Mouse (Mus musculus) forebrain, embryonic 12.5 days (tissue): ENCODE data around the gene Rbm20. TPM values are rescaled to one million over a fixed set of nuclear protein-coding genes. Genes with fewer than 3 reads are reported as not detected.

ENCODE experiments used
- ATAC-seq: fragments of 200-750 bp; cut with Nextera tagmentation; 2 replicates; pipeline ENCODE4 v1.8.0; 2017; ENCODE audit warnings: moderate TSS enrichment; ENCODE audit not compliant: low FRiP score
- H3K27ac ChIP-seq: fragments of 300-500 bp; sonication (generic); 2 replicates; pipeline ENCODE4 v1.5.1; 2016; ENCODE audit warnings: mild to moderate bottlenecking
- H3K27me3 ChIP-seq: fragments of 300-500 bp; sonication (generic); 2 replicates; pipeline ENCODE4 v1.6.1; 2016; ENCODE audit warnings: mild to moderate bottlenecking
- H3K36me3 ChIP-seq: fragments of 300-500 bp; sonication (generic); replicated peaks from 2 replicates; pipeline ENCODE4 v1.6.1; 2016; ENCODE audit warnings: mild to moderate bottlenecking
- H3K4me1 ChIP-seq: fragments of 300-500 bp; sonication (generic); 2 replicates; pipeline ENCODE4 v1.6.1; 2016
- H3K4me2 ChIP-seq: fragments of 300-500 bp; sonication (generic); 2 replicates; pipeline ENCODE4 v1.6.1; 2016; ENCODE audit warnings: mild to moderate bottlenecking, moderate library complexity
- H3K4me3 ChIP-seq: fragments of 300-500 bp; sonication (generic); replicated peaks from 2 replicates; pipeline ENCODE4 v1.5.1; 2016; ENCODE audit warnings: mild to moderate bottlenecking
- H3K9ac ChIP-seq: fragments of 300-500 bp; sonication (generic); 2 replicates; pipeline ENCODE4 v1.6.1; 2016; ENCODE audit warnings: mild to moderate bottlenecking
- H3K9me3 ChIP-seq: fragments of 300-500 bp; sonication (generic); 2 replicates; pipeline ENCODE4 v1.6.1; 2016
- WGBS: fragments of 180-500 bp; shearing (Covaris S2); methylation state at CpG from one replicate; pipeline ENCODE4 v1.1.7; 2016; 5-methylcytosine and 5-hydroxymethylcytosine counted together
- polyA plus RNA-seq: library from polyadenylated mRNA; unstranded; fragments of >200 nt; fragmentation: Nextera tagmentation; extraction: Ambion mirVana; gene quantifications from 2 replicates; pipeline ENCODE4 v1.2.1, GENCODE M21; 2016

Rbm20 gene
- polyA plus RNA-seq, 1 experiment from 2014 or later, result 7.2 TPM

DNA sequence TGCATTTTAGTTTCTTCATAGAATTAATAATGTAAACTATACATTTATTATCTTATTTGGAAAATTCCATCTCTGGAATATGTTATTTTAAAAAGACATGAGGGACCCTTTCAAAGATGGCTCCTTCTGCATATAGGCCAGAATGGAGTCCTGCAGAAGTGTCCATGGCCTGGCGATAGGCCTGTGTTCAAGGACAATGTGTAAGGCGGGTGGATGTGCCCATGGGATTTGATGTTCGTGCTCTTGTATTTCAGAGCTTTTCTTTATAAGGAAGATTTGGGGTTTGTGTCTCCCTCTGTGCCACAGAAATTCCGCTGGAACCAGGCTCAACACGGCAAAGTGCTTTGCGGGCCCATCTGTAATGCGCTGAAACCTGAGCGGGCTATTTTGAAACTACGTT lies 2.1 kb downstream of the Rbm20 start:
- Histone ChIP-seq H3K4me1 (peaks cover 23% of the 10 kb centered on the region), H3K27ac (no peak overlapping the region), H3K9ac (no peak overlapping the region), H3K36me3 (no peaks in the 10 kb centered on the region), H3K4me2 (no peak overlapping the region), H3K9me3 (no peaks in the 10 kb centered on the region), H3K27me3 (peaks cover 56% of the 10 kb centered on the region), H3K4me3 (no peak overlapping the region)
- 93% methylated on average over 9 of the region's 9 CpGs for WGBS
- ATAC-seq, result no peak

DNA sequence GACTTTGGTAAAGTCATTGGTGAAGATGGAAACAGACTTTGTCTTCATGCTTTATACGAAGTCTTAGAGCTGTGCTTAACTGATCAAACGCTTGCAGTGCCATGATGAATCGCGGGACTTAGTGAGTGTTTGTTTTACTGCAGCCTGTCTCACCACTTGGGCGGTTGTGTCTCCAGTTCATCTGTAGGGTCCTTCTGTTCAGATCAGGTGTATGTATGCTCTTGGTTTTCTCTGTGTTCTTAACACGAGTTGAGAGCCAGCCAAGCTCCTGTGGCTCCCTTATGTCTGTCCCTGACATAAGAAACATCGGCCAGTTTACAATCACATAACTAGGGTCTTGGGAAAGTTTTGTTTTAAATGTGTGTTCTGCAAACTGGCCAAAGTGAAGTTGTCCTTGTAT lies 2.9 kb downstream of the Rbm20 start:
- Histone ChIP-seq H3K27me3 (peaks cover 48% of the 10 kb centered on the region), H3K4me1 (peaks cover 23% of the 10 kb centered on the region), H3K9ac (no peak overlapping the region), H3K36me3 (no peaks in the 10 kb centered on the region), H3K4me2 (no peak overlapping the region), H3K27ac (no peak overlapping the region), H3K4me3 (no peak overlapping the region), H3K9me3 (no peaks in the 10 kb centered on the region)
- WGBS, result 90% methylated on average over 7 of the region's 7 CpGs
- no peak for ATAC-seq

- Histone ChIP-seq H3K27me3 (peaks cover 23% of the 10 kb centered on the region), H3K36me3 (no peaks in the 10 kb centered on the region), H3K27ac (no peak overlapping the region), H3K4me1 (peaks cover 6% of the 10 kb centered on the region), H3K4me2 (no peak overlapping the region), H3K9me3 (no peaks in the 10 kb centered on the region), H3K4me3 (no peak overlapping the region), H3K9ac (no peak overlapping the region)
- ATAC-seq, result no peak
- 40% methylated on average over 8 of the region's 8 CpGs for WGBS
These were observed 5.3 kb downstream of the Rbm20 start for GRCm38 (mm10) chr19:53682427-53682826.

- H3K4me1 ChIP-seq, result peaks cover under 1% of the 10 kb centered on the region; the same call in 1 of the 2 replicates
- H3K4me2 ChIP-seq, result no peak overlapping the region
- no peaks in the 10 kb centered on the region for H3K36me3 ChIP-seq
- no peak for ATAC-seq
- H3K4me3 ChIP-seq, result no peak overlapping the region
- WGBS, result 93% methylated on average over 5 of the region's 5 CpGs
- H3K27me3 ChIP-seq, result peaks cover 8% of the 10 kb centered on the region; the same call in 1 of the 2 replicates
- H3K9ac ChIP-seq, result no peak overlapping the region
- H3K27ac ChIP-seq, result no peak overlapping the region
- H3K9me3 ChIP-seq, result no peaks in the 10 kb centered on the region
These were observed 10.5 kb downstream of the Rbm20 start for GRCm38 (mm10) chr19:53687592-53687991.

GRCm38 (mm10) chr19:53690816-53691215 lies 13.7 kb downstream of the Rbm20 start:
- no peak overlapping the region for H3K9ac ChIP-seq
- no peak overlapping the region for H3K4me2 ChIP-seq
- H3K27ac ChIP-seq, result no peak overlapping the region
- no peaks in the 10 kb centered on the region for H3K36me3 ChIP-seq
- ATAC-seq, result no peak
- H3K4me1 ChIP-seq, result no peaks in the 10 kb centered on the region
- H3K4me3 ChIP-seq, result no peak overlapping the region
- no peaks in the 10 kb centered on the region for H3K27me3 ChIP-seq
- 57% methylated on average over 10 of the region's 10 CpGs for WGBS
- no peaks in the 10 kb centered on the region for H3K9me3 ChIP-seq

GRCm38 (mm10) chr19:53694020-53694419 lies 16.9 kb downstream of the Rbm20 start:
- Histone ChIP-seq H3K9ac (no peak overlapping the region), H3K4me1 (peaks cover 13% of the 10 kb centered on the region), H3K27me3 (0 out of 2 replicates have a peak, but pooled peaks cover 5% of the 10 kb centered on the region), H3K4me2 (no peak overlapping the region), H3K27ac (no peak overlapping the region), H3K9me3 (no peaks in the 10 kb centered on the region), H3K36me3 (no peaks in the 10 kb centered on the region), H3K4me3 (no peak overlapping the region)
- WGBS, result 38% methylated on average over 1 of the region's 1 CpGs
- ATAC-seq, result no peak

DNA sequence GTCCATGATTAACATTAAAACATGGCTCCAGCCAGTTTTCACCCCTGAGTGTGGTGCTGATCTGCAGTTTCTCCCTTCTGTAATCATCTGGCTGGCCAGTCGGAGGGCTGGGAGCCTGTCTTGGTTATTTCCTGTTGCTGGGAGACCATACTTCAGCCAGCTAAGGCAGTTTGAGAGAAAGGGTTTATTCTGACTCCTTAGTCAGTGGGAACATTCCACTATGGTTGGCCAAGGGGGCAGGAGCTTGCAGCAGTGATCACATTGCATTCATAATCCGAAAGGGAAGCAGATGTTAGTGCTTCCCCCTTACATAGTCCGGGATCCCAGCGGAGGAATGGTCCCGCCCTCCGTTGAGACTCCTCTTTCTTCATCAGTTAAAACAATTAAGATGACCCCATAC lies 19.0 kb downstream of the Rbm20 start:
- Histone ChIP-seq H3K9ac (no peak overlapping the region), H3K4me1 (peaks cover 23% of the 10 kb centered on the region), H3K4me2 (no peak overlapping the region), H3K27ac (no peak overlapping the region), H3K36me3 (no peaks in the 10 kb centered on the region), H3K27me3 (0 out of 2 replicates have a peak, but pooled peaks cover 5% of the 10 kb centered on the region), H3K4me3 (no peak overlapping the region), H3K9me3 (no peaks in the 10 kb centered on the region)
- 73% methylated on average over 6 of the region's 6 CpGs for WGBS
- no peak for ATAC-seq

DNA sequence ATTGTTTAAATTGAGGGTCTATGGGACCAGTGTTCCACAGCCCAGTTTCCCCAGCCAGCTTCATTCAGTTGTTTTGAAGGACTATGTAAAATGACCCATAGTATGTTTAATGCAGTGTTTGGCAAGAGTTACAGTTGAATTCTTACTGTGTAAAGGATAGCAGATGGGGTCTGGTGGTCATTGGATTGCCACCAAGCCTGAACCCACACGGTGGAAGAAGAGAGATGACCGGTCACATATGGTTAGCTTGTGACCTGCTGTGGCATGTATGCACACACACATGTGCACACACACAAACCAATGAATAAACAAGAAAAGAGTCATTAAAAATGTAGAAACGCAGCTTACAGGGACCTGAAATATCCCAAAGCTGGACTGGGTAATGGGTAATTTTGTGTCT lies 19.5 kb downstream of the Rbm20 start:
- Histone ChIP-seq H3K9ac (no peak overlapping the region), H3K27ac (no peak overlapping the region), H3K27me3 (0 out of 2 replicates have a peak, but pooled peaks cover 5% of the 10 kb centered on the region), H3K4me3 (no peak overlapping the region), H3K9me3 (no peaks in the 10 kb centered on the region), H3K4me2 (no peak overlapping the region), H3K4me1 (peaks cover 23% of the 10 kb centered on the region), H3K36me3 (no peaks in the 10 kb centered on the region)
- ATAC-seq, result no peak
- 94% methylated on average over 3 of the region's 3 CpGs for whole genome bisulfite sequencing

DNA sequence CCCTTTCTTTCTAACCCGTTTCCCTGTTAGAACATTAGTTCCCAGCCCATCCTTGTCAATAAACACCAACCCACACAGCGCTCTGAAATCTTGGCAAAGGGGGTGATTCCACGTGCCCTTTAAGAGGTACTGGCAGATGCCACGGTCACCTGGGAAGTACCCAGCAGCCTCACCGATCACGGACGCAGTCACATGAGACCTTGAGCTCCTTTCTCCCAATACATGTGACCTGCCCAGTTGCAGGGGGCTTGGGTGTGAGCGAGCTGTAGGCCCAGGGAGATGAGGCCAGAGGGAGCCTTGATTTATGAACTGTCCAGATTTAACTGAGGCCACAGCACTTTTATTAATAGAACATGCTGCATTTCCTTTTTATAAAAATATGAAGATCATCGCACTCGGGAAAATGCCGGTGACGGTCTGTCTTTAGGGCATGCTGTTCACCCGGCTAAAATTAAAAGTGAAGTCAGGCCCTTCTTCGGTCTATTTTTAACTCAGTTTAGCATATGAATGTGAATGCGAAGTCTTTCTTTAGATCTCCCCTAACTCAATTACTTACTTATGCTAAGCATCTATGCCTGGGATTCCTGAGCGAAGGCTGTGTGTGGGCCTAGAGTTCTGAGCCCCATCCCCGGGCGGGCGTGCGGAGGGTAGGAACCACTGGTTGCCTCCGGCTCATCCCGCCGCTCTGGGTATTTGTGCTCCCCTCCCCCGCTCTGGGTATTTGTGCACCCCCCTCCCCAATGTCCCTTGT lies 20.4 kb downstream of the Rbm20 start:
- no peak overlapping the region for H3K4me3 ChIP-seq
- no peaks in the 10 kb centered on the region for H3K9me3 ChIP-seq
- ATAC-seq, result 0 out of 2 replicates have a peak, but pooled peaks have one; percentile 57
- WGBS, result 24% methylated on average over 24 of the region's 24 CpGs
- no peaks in the 10 kb centered on the region for H3K36me3 ChIP-seq
- no peak overlapping the region for H3K9ac ChIP-seq
- H3K4me1 ChIP-seq, result peaks cover 23% of the 10 kb centered on the region
- H3K27me3 ChIP-seq, result 0 out of 2 replicates have a peak, but pooled peaks cover 5% of the 10 kb centered on the region
- peak overlapping the region; percentile 24 for H3K4me2 ChIP-seq
- H3K27ac ChIP-seq, result no peak overlapping the region

DNA sequence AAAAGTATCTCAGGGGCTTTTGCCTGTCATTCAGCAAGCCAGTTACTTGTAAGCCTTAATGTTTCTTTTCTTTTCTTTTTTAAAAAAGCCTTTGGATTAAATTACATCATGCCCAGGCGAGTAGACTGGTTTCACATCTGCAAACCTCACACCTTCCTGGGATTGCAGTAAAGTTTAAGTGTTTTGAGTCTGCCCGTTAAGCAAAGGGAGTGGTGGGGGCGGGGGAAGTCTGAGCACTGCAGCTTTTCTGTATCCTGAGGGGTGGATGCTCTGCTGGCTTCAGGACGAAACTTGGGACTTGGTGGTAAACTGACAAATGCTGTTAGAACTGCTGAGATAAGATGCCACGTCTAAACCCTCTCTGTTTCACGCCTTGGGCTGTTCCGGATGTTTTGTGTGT lies 22.6 kb downstream of the Rbm20 start:
- Histone ChIP-seq H3K27me3 (0 out of 2 replicates have a peak, but pooled peaks cover 8% of the 10 kb centered on the region), H3K36me3 (no peaks in the 10 kb centered on the region), H3K27ac (no peak overlapping the region), H3K9ac (no peak overlapping the region), H3K4me1 (peaks cover 25% of the 10 kb centered on the region), H3K4me3 (no peak overlapping the region), H3K4me2 (no peak overlapping the region), H3K9me3 (no peaks in the 10 kb centered on the region)
- ATAC-seq, result no peak
- WGBS, result 31% methylated on average over 7 of the region's 7 CpGs

DNA sequence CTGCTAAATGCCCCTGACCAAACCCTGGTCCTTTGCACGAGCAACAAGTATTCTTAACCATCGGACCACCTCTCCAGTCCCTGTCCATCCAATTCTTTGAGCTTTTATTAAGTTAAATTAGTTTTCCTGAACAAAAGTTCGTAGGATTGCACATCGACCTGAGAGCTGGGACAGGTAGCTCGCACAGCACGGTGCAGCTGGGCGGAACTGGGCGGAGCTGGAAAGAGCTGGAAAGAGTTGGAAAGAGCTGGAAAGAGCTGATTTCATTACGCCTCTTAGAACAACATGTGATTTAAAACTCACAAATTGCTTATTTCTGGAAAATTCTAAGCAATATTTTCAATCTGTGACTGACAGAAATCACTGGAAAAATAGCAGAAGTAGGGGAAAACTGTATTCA lies 24.3 kb downstream of the Rbm20 start:
- ATAC-seq, result no peak
- WGBS, result 91% methylated on average over 9 of the region's 9 CpGs
- Histone ChIP-seq H3K9ac (no peak overlapping the region), H3K4me2 (no peak overlapping the region), H3K4me3 (no peak overlapping the region), H3K27ac (no peak overlapping the region), H3K27me3 (0 out of 2 replicates have a peak, but pooled peaks cover 8% of the 10 kb centered on the region), H3K36me3 (no peaks in the 10 kb centered on the region), H3K9me3 (no peaks in the 10 kb centered on the region), H3K4me1 (peaks cover 34% of the 10 kb centered on the region)

- Histone ChIP-seq H3K36me3 (no peaks in the 10 kb centered on the region), H3K4me1 (peaks cover 12% of the 10 kb centered on the region), H3K27me3 (0 out of 2 replicates have a peak, but pooled peaks cover 3% of the 10 kb centered on the region), H3K4me3 (peak overlapping the region; percentile 41), H3K27ac (no peak overlapping the region), H3K9me3 (0 out of 2 replicates have a peak, but pooled peaks cover 2% of the 10 kb centered on the region), H3K9ac (peak overlapping the region; percentile 53), H3K4me2 (peak overlapping the region; percentile 75)
- ATAC-seq, result peak; percentile 77; the same call in 1 of the 2 replicates
- 4% methylated on average over 29 of the region's 29 CpGs for WGBS
These were observed 28.1 kb downstream of the Rbm20 start for GRCm38 (mm10) chr19:53704895-53705823.
